Mouse (Mus musculus) kidney, postnatal 4 days (tissue): ENCODE measurements around the gene Vdr.

Experiments
- DNase-seq, 2 experiments: peaks; one replicate each; pipeline ENCODE4 v3.0.0; 2021; ENCODE audit warnings: mixed read lengths in 2 of 2

Gene Vdr

GRCm38 (mm10) chr15:97846121-97846882 is 64.1 kb downstream of the Vdr start:
- no peak for DNase-seq

GRCm38 (mm10) chr15:97844037-97845034 is 66.1 kb downstream of the Vdr start, which contains the start of gene Hdac7:
Gene Hdac7, minus strand, starts transcription at chr15:97844502.
- DNase-seq = no peak

GRCm38 (mm10) chr15:97843247-97843651 is 67.2 kb downstream of the Vdr start:
- no peak for DNase-seq

- DNase-seq = no peak
Observed at GRCm38 (mm10) chr15:97842058-97842457, 68.4 kb downstream of the Vdr start.

GRCm38 (mm10) chr15:97841383-97841782 is 69.0 kb downstream of the Vdr start:
- no peak for DNase-seq

- no peak for DNase-seq
Observed at GRCm38 (mm10) chr15:97840781-97841180, 69.6 kb downstream of the Vdr start.

- DNase-seq = peak; percentile 83 to 90
Observed at GRCm38 (mm10) chr15:97839991-97840455, 70.4 kb downstream of the Vdr start.

GRCm38 (mm10) chr15:97839473-97839872 is 71.0 kb downstream of the Vdr start:
- no peak for DNase-seq

GRCm38 (mm10) chr15:97839012-97839411 is 71.4 kb downstream of the Vdr start:
- no peak for DNase-seq

- DNase-seq = peak; percentile 55 to 71
Observed at GRCm38 (mm10) chr15:97838395-97838794, 72.0 kb downstream of the Vdr start.

GRCm38 (mm10) chr15:97837491-97838061 is 72.9 kb downstream of the Vdr start:
- peak; percentile 54 to 67 for DNase-seq

- no peak for DNase-seq
Observed at GRCm38 (mm10) chr15:97836894-97837247, 73.6 kb downstream of the Vdr start.

- DNase-seq = no peak
Observed at GRCm38 (mm10) chr15:97836153-97836893, 74.1 kb downstream of the Vdr start.

- no peak for DNase-seq
Observed at GRCm38 (mm10) chr15:97832764-97833479, 77.5 kb downstream of the Vdr start.

- peak; percentile 79 to 86 for DNase-seq
Observed at GRCm38 (mm10) chr15:97831987-97832640, 78.3 kb downstream of the Vdr start.

- DNase-seq = peak; percentile 78 to 88
Observed at GRCm38 (mm10) chr15:97831242-97831986, 79.0 kb downstream of the Vdr start.

GRCm38 (mm10) chr15:97830788-97831241 is 79.6 kb downstream of the Vdr start:
- peak; percentile 70 to 80 for DNase-seq

- DNase-seq = peak; percentile 37 to 54
Observed at GRCm38 (mm10) chr15:97830253-97830787, 80.1 kb downstream of the Vdr start.

- no peak for DNase-seq
Observed at GRCm38 (mm10) chr15:97829432-97829831, 81.0 kb downstream of the Vdr start.

- DNase-seq = peak; percentile 34 to 51
Observed at GRCm38 (mm10) chr15:97828901-97829338, 81.5 kb downstream of the Vdr start.
